Mouse (Mus musculus): Measurements from ENCODE around the gene Vmn2r55. TPM values are rescaled to one million over a fixed set of nuclear protein-coding genes. Genes with fewer than 3 reads are reported as not detected.
"Not testable (repeated sequence)": the region's sequence is repeated elsewhere in the genome, so short reads cannot be mapped to it uniquely, and the experiment has no call there.

Gene Vmn2r55
- total RNA-seq (2021), result not detected
- long read RNA-seq, experiment 1, result 0 reads
- long read RNA-seq, experiment 2, result 0 reads

- not testable (repeated sequence) for DNase-seq (ENCODE audit: low spot score in 2 of 2)
Observed at GRCm38 (mm10) chr7:12684903-12685302, at the start of gene Vmn2r55. Gene Vmn2r55 (minus strand): TSS chr7:12685003.

GRCm38 (mm10) chr7:12640219-12640618 lies 44.6 kb downstream of the Vmn2r55 start, which contains the start of gene Vmn2r54:
Gene Vmn2r54 (minus strand): TSS chr7:12640319.
- not testable (repeated sequence) for DNase-seq (ENCODE audit: low spot score in 2 of 2)

GRCm38 (mm10) chr7:12608688-12609087 lies 76.1 kb downstream of the Vmn2r55 start, which contains the start of gene Vmn2r53:
Gene Vmn2r53 (minus strand): TSS chr7:12608788.
- no peak for DNase-seq (ENCODE audit: low spot score in 2 of 2)

Other genes starting within 250 kb of the Vmn2r55 start
- 10 to 100 TPM; 11.5 to 15.1 TPM for gene Zfp606, start 206.7 kb downstream of the Vmn2r55 start, total RNA-seq (2021)
- not detected for gene 2900092C05Rik, start 172.5 kb downstream of the Vmn2r55 start, total RNA-seq (2021)
- under 1 TPM; 0.02 to 0.03 TPM for gene Vmn2r53, start 76.2 kb downstream of the Vmn2r55 start, total RNA-seq (2021)
- gene Vmn2r54, start 44.7 kb downstream of the Vmn2r55 start, total RNA-seq (2021), result not detected
- gene Vmn2r56, start 50.0 kb upstream of the Vmn2r55 start, total RNA-seq (2021), result not detected
- gene Zscan18, start 118.6 kb upstream of the Vmn2r55 start, total RNA-seq (2021), result 1 to 10 TPM; 7.5 to 7.8 TPM
- gene Zfp329, start 133.9 kb upstream of the Vmn2r55 start, total RNA-seq (2021), result 10 to 100 TPM in 1 of 2 experiments, 1 to 10 TPM in 1; 9.5 to 11.6 TPM
- 10 to 100 TPM; 19.5 to 20.3 TPM for gene Zfp110, start 149.8 kb upstream of the Vmn2r55 start, total RNA-seq (2021)
- 1 to 10 TPM; 3.2 to 3.4 TPM for gene Zfp128, start 196.2 kb upstream of the Vmn2r55 start, total RNA-seq (2021)
- 1 to 10 TPM; 4.9 to 5.7 TPM for gene Zscan22, start 212.8 kb upstream of the Vmn2r55 start, total RNA-seq (2021)
- 1,000 to 10,000 TPM; 1,104 to 1,266 TPM for gene Rps5, start 237.3 kb upstream of the Vmn2r55 start, total RNA-seq (2021)
- under 1 TPM; 0.62 to 0.69 TPM for gene Rnf225, start 242.4 kb upstream of the Vmn2r55 start, total RNA-seq (2021)

Measured in gastrocnemius, postnatal 4 days (tissue).